Mouse (Mus musculus): ENCODE measurements around the gene Fam172a.

GRCm38 (mm10) chr13:78178771-78179170, 476.9 kb downstream of the Fam172a start:
- TF ChIP-seq POLR2A (IDR thresholded peaks at IDR 0.05; ENCODE audit: borderline replicate concordance, extremely low read depth, low read depth, low read length) (no peak), CTCF (IDR thresholded peaks at IDR 0.05; ENCODE audit: insufficient read depth, low read length) (no peak)

All from lung, adult 2 months (tissue).